Mouse (Mus musculus): ENCODE data around the gene Gm4924. TPM values are rescaled to one million over a fixed set of nuclear protein-coding genes. Genes with fewer than 3 reads are reported as not detected.

Gene Gm4924
- total RNA-seq (2021) = 1 to 10 TPM; 6.6 to 7.3 TPM
- long read RNA-seq, experiment 1, partial matches to known transcripts = 0 of 7 reads
- long read RNA-seq, experiment 1, other reads (novel, unspliced or antisense) = 3 of 7 reads
- long read RNA-seq, experiment 2, partial matches to known transcripts = 1 of 7 reads
- long read RNA-seq, experiment 2, other reads (novel, unspliced or antisense) = 3 of 7 reads

GRCm38 (mm10) chr10:82354083-82355010 lies at the start of gene Gm4924:
TSS of gene Gm4924 (plus strand) at chr10:82354255.
- DNase-seq (ENCODE audit: low spot score in 2 of 2) = peak; percentile 90 to 93

- no peak for DNase-seq (ENCODE audit: low spot score in 2 of 2)
These were observed 37.6 kb upstream of the Gm4924 start, which contains the start of gene 4932415D10Rik for GRCm38 (mm10) chr10:82316482-82316881. TSS of gene 4932415D10Rik (minus strand) at chr10:82316582.

GRCm38 (mm10) chr10:82320134-82320533 lies 33.9 kb upstream of the Gm4924 start:
- peak in 1 of 2 experiments; percentile 21 for DNase-seq (ENCODE audit: low spot score in 2 of 2)

GRCm38 (mm10) chr10:82329826-82330225 lies 24.2 kb upstream of the Gm4924 start:
- DNase-seq (ENCODE audit: low spot score in 2 of 2) = no peak

- DNase-seq (ENCODE audit: low spot score in 2 of 2) = no peak
These were observed 1.3 kb downstream of the Gm4924 start for GRCm38 (mm10) chr10:82355401-82355800.

- DNase-seq (ENCODE audit: low spot score in 2 of 2) = no peak
These were observed 7.9 kb downstream of the Gm4924 start for GRCm38 (mm10) chr10:82361911-82362310.

- DNase-seq (ENCODE audit: low spot score in 2 of 2) = no peak
These were observed 28.9 kb downstream of the Gm4924 start for GRCm38 (mm10) chr10:82382992-82383391.

GRCm38 (mm10) chr10:82409511-82409910 lies 55.5 kb downstream of the Gm4924 start:
- no peak for DNase-seq (ENCODE audit: low spot score in 2 of 2)

- no peak for DNase-seq (ENCODE audit: low spot score in 2 of 2)
These were observed 69.6 kb downstream of the Gm4924 start for GRCm38 (mm10) chr10:82423631-82424030.

Other genes starting within 250 kb of the Gm4924 start
- 10 to 100 TPM; 10.2 to 10.9 TPM for gene AU041133, start 226.2 kb upstream of the Gm4924 start, total RNA-seq (2021)
- gene Zfp938, start 113.0 kb upstream of the Gm4924 start, total RNA-seq (2021) = 10 to 100 TPM; 23.1 to 25.5 TPM
- under 1 TPM in 1 of 2 experiments, not detected in 1; 0.05 TPM for gene 4932415D10Rik, start 37.7 kb upstream of the Gm4924 start, total RNA-seq (2021)
- gene Gm1553, start 138.4 kb downstream of the Gm4924 start, total RNA-seq (2021) = not detected